Mouse (Mus musculus) ES-CJ7 (cell line): ENCODE measurements around the gene Sfxn1.
A peak's percentile ranks its signal among the peaks of the same experiment; 100 is the strongest.

ENCODE experiments used
- DNase-seq: peaks from one replicate; pipeline ENCODE4 v3.0.0; 2011; ENCODE audit warnings: low read depth, low spot score

Gene Sfxn1

GRCm38 (mm10) chr13:54071606-54072331, at the start of gene Sfxn1:
TSS of gene Sfxn1 (plus strand) at chr13:54071869.
- peak; percentile 78 for DNase-seq

DNA sequence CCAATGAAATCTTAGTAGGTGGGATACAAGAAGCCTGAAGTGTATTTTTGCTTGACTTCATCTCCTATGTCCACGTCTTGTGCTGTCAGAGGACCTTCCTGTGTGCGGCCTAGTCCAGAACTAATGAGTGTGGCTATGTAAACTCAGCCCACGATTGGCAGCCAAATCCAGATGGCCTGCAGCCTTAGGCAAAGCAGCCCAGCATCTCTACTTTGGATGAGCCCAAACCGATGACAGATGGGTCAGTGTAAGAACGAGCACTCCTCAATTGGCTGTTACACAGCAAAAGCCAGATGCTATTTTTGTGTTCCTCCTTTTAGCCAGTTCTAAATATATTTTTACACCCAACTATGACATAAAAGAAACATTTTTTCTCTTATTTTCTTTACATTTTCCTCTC, 48.4 kb upstream of the Sfxn1 start:
- no peak for DNase-seq

DNA sequence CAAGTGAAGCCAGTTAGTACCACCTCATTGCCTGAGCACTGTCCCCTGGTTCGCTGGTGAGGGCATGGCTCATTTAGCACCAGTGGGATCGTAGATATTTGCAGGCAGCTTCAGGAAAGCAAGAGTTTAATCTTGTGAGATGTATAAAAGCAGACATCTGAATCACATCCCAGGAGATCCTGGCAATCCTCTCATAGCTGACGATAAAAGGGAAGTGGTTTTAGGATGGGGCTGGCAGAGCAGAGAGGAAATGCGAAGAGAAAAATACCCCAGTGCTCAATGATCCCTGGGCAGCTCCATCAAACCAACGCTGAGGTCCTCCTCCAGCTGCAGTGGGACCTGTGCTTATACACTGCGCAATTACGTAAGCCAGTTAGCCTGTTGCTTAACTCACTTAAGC, 44.6 kb upstream of the Sfxn1 start:
- DNase-seq = no peak

GRCm38 (mm10) chr13:54033653-54034052, 38.0 kb upstream of the Sfxn1 start:
- DNase-seq = no peak

DNA sequence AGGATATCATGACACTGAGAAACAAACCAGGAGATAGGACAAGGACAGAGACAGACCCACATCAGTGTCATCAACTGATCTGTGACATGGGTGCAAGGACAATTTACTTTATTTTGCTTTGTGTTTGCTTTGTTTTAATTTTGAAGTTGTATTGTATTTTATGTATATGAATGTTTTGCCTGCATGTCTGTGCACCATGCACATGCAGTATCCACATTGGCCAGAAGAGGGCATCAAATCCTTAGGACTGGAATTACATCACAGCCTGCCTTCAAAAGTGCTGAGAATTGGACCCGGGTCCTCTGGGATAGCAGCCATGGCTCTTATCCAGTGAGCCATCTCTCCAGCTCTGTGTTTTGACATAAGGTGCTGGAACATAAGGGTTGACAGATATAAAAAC, 36.1 kb upstream of the Sfxn1 start:
- DNase-seq = peak; percentile 62

DNA sequence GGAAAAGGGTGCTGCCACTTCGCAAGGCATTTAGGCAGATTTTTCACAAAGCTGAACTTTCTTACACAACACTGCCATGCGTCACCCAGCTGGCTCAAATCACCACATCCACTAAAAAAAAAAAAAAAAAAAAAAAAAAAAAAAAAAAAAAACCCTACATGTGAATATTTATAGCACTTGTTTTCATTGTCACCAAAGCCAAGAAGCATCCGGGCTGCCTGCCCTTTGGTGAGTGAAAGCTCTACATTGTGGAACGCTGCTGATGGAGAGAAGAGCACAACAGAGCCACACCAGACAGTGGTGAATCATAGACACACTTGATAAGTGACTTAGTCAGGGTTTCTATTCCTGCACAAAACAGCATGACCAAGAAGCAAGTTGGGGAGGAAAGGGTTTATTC, 33.7 kb upstream of the Sfxn1 start:
- no peak for DNase-seq

DNA sequence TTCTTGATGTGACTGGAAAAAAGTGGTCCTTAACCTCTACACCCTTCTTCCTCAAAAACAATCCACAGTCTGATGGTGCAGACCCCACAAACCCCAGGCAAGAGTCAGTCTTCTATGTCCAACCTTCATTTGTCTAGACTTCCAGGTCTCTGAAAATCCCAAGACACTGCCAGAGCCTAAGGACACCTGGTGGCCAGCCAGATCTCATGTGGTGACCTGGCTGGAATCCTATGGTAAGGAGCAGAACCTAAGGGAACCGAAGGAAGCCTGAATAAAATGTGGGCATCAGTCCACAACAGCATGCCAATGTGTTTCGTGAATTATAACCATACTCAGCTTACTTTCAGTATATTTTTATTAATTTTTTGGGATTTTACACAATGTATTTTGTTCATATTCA, 31.4 kb upstream of the Sfxn1 start:
- no peak for DNase-seq

- no peak for DNase-seq
Measured at GRCm38 (mm10) chr13:54048679-54049352, 22.9 kb upstream of the Sfxn1 start.

DNA sequence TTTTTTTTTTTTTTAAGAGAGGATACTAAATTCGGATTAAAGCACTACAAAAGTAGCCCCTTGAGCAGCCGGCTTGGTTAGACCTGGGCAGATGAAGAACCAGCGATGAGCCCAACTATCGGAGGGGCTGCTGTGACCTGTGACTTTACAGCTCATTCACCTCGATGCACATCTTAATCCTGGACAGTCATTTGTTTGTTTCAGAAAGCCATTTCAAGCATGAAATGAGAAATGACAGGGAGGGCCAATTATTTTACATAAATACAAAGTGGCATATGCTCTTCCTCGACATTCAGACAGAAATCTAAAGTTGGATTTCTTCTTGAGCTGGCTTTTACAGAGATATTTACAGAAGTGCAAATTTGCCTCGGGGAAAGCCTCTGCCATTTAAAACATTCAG, 20.0 kb upstream of the Sfxn1 start:
- DNase-seq = no peak

- no peak for DNase-seq
Measured at GRCm38 (mm10) chr13:54054962-54055361, 16.7 kb upstream of the Sfxn1 start.

DNA sequence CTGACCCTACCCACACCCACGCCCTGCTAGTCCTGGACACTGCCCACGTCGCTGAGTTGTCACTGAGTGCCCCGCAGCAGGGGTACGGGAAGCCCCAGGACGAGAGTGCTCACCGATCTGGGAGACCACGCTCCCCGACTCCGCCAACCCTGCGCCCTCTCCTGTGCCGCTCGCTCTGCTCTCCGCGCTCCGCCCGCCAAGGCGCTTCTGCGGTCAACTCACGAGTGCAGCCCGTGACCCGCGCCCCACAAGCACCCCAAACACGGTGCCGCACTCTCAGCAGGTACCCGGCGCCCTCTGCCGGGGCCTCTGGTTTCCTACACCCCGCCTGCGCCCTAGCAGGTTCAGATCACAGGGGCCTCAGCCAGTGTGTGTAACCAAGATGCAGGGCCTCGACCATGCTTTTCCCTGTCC, 16.2 kb upstream of the Sfxn1 start, which contains the start of gene Drd1:
TSS of gene Drd1 (minus strand) at position 258 of the 414 bp plus-strand sequence.
- peak; percentile 64 for DNase-seq

GRCm38 (mm10) chr13:54062068-54062467, 9.6 kb upstream of the Sfxn1 start:
- no peak for DNase-seq

DNA sequence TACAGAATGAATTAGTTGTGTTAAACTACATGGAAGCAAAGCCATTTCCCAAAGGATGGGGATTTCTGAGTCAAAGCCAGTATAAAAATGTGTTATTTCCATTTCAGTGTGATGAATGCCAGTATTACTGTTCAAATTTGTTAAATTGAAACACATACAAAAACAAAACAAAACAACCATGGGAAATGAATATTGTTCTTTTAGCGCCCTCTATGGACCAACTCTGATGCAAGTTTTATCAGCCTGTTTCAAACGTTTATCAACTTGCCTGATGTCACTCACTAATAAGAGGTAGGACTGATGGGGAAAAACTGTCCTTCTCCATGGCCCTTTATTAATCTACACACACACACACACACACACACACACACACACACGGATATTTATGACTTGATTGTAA, 8.4 kb upstream of the Sfxn1 start:
- DNase-seq = no peak

DNA sequence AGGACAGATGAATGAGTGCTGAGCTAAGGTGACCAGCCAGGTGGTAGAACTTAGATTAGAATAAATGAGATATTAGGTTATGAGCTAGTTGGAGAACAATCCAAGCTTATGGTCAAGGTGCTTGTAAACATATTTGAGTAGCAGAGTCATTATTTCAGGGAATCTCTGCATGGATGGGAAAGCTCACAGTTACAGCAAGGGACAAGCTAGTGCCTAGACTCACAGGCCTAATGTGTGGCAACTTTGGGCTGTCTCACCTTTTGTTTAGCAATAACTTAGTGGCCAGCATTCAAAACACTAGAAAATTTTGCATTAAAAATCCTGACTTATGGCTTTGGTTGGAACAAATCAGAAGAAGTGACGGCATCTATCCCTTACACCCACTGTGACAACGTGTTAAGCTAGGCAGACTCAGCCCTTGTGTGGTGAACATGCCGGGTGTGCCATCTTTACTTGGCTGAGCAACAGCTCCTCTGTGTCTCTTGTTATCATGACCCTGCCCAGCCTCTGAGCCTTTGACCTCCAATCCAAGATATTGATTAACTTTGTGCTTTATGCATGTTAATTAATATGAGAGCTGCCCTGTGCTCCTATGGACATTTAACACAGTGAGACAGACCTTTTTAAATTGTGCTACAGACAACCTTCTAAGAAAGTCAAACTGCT, 5.5 kb upstream of the Sfxn1 start:
- DNase-seq = no peak

- DNase-seq = peak; percentile 68
Measured at GRCm38 (mm10) chr13:54067617-54068166, 4.0 kb upstream of the Sfxn1 start.

DNA sequence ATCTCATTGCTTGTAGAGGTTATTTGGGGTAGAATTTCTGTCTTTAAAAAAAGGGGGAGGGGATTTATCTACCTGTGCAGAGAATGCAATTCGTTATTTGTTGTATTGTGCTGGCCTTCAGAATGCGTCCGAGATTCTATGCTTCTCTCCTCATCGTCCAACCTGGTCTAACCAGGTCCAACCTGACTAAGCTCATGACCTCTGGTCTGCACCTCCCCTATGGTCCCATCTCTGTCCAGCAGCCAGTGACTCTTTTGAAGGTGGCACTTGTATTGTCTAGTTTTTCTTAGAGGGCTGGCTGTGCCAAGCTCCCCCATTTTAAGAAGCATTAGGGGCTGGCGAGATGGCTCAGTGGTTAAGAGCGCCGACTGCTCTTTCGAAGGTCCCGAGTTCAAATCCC, 658 bp upstream of the Sfxn1 start:
- no peak for DNase-seq

GRCm38 (mm10) chr13:54072526-54073057, 923 bp downstream of the Sfxn1 start:
- DNase-seq = no peak

- DNase-seq = no peak
Measured at GRCm38 (mm10) chr13:54073066-54073465, 1.4 kb downstream of the Sfxn1 start.

DNA sequence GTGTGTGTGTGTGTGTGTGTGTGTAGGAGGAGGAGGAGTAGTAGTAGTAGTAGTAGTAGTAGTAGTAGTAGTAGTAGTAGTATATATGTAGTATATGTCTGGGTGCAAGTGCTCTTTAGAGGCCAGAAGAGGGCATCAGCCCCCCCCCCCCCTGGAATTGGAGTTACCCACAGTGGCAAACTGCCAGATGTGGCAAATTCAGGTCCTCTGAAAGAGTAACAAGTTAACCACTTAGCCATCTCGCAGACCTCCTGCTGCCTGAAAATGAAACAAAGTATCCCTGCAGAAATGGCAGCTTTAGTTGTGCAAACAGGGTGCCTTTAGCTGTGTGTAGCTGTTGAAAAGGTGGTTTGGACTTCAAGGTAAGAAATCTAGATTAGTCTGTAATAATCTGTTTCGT, 1.8 kb downstream of the Sfxn1 start:
- DNase-seq = no peak

DNA sequence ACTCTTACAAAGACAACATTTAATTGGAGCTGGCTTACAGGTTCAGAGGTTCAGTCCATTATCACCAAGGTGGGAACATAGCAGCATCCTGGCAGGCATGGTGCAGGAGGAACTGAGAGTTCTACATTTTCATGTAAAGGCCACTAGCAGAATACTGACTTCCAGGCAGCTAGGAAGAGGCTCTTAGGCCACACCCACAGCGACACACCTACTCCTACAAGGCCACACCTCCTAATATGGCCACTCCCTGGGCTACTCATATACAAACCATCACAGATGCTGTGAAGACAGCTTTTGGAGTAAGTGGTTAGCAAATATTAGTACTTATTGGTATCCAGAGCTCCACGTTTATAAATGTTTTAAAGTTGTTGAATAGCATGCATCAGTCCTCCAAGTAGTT, 3.7 kb downstream of the Sfxn1 start:
- peak; percentile 42 for DNase-seq

DNA sequence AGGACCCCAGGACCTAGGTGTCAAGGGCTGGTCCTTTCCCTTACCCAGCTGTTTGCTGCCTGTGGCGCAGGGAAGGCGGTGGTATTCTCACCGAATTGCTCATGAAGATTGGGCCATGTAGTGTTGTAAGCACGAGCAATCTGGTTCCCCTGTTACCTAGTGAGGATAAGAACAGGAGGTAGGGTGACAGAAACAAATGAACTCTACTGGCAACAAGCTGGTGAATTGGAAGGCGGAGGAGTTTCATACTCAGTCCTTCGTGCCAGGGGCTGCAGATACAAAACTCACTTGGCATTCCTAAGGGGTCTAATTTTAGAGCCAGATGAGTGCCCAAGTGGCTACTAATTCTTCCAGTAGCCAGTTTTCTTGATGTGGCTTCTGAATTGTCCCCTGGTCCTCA, 4.4 kb downstream of the Sfxn1 start:
- DNase-seq = no peak

GRCm38 (mm10) chr13:54076762-54077460, 5.2 kb downstream of the Sfxn1 start:
- DNase-seq = no peak
